Mouse (Mus musculus) CD8-positive naive resting alpha-beta T cell, adult 57 days (primary cell): ENCODE data around the gene Senp3. TPM values are rescaled to one million over a fixed set of nuclear protein-coding genes. Genes with fewer than 3 reads are reported as not detected.

Source experiments
- total RNA-seq: library from RNA; stranded (reverse); gene quantifications from one replicate; pipeline ENCODE4 v1.2.4, GENCODE M21; 2023

The Senp3 gene
- total RNA-seq: 129 TPM

DNA sequence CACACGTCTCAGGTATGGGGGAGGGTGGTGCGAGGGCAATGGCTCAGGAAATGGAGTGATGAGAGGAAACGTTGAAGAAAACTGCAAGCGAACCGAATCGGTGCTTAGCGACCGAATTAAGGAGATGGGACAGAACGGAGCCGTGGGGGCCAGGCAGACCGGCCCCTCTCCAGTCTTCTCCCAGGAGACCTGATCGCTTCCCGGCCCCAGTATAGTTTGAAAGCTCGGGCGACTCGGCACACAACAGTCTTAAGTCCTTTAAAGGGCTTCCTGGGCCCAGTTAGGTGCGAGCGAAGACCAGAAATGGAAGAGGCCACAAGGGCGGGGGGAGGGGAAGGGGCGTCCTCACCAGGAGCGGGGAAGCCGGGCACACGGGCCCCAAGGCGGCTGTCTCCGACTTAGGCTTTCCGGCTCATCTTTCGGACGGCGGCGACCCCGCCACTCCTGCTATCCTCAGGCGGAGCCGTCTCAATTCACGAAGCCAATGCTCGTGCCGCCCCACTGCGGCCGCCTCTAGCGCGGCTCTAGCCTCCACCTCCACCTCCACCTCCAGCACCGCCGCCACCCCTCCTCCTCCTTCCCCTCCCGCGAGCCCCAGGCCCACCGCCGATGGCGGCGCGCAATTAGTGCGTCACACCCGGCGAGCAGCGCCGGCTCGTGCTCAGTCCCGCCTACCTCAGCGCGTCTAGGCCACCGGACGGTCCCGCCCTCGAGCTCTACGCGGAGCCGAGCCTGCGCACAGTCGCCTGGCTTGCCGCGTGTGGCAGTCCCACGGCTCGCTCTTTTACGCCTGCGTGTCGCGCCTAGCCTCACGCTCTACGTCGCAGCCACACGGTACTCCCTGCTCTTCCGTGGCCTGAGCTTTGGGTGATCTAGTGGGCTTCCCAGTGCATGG is at the start of gene Senp3:
Gene Senp3, minus strand, starts transcription at position 771 of the 895 bp plus-strand sequence.

DNA sequence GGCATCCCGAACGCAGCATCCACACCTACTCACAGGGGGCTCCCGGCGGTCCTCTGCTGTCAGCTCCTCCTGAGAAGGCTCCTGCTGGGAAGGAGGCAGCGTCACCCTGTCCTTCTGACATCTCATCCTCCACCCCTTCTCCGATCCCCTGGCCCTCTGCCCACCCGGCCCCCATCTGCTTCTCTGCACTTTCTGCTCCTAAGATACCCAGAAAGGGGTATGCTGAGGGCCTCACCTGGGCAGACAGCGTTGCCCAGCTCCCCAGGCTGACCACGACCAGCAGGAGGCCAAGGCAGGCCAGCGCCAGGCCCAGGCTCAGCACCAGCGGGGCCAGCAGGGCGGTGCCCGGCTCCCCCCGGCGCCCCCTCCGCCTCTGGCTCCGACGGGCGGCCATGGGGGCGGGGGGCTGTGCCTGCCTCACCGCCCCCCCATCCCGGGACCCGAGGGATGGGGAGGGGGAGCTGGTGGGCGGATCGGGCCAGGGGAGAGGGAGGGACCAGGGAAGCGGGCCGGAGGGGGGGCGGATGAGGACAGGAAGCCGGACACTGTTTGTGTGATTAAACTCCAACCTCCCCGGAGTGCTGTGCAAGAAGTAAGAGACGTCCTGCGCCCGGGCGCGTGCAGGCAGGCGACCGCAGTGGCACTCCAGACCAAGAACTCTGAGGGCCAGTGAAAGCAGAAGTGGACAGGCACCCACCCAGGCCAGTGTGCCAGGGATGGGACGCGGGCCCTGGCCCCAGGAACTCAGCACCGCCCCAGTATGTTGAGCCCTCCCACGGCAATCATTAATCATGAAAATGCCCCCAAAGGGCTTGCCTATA is 13.7 kb upstream of the Senp3 start, which contains the start of the genes Tnfsf12 and Tnfsfm13:
Gene Tnfsf12, minus strand, starts transcription at position 489 of the 821 bp plus-strand sequence.
Gene Tnfsfm13, minus strand, starts transcription at position 738 of the 821 bp plus-strand sequence.

GRCm38 (mm10) chr11:69685526-69686148 is 3.8 kb upstream of the Senp3 start, which contains the start of gene Tnfsf13:
Gene Tnfsf13 (minus strand): TSS chr11:69685784.

GRCm38 (mm10) chr11:69672211-69672706 is 9.6 kb downstream of the Senp3 start, which contains the start of gene Eif4a1:
Gene Eif4a1 (minus strand): TSS chr11:69672423.

GRCm38 (mm10) chr11:69665961-69666664 is 15.8 kb downstream of the Senp3 start, which contains the start of gene Cd68:
Gene Cd68 (minus strand): TSS chr11:69666153.

DNA sequence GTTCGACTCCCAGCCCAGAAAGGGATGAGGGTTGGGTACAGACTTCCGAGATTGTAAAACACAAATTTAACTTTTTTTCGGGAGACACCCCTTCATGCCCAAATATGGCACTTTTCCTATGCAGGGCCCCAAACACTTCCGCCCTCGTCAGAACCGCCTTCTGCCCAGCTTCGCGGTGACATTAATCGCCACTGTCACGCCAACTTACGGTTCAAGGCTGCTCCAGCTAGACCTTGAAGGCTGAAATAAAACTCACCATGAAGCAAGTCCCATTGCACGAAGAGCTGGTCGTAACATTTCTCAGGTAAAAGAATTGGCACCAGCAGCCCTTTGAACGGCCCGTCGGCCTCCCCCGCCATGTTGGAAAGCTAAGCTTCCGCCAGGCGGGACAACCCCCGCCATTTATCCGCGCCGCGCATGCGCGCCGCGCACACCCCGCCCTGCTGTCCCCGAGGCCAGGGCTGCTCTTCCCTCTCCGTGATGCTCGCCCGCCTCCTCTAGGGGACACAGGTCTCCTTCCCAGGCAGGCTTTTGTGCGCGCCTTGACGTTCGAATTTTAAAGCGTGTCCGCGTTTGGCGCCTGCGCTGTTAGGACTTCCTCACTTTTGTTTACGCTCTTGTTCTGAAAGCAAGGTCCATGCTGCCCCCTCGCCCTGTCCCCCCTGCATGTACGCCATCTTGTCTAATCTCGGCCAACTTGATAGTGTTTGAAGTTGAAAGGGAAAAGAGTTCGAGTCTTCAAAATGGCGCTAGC is 19.5 kb downstream of the Senp3 start, which contains the start of gene Mpdu1:
Gene Mpdu1, minus strand, starts transcription at position 430 of the 754 bp plus-strand sequence.

DNA sequence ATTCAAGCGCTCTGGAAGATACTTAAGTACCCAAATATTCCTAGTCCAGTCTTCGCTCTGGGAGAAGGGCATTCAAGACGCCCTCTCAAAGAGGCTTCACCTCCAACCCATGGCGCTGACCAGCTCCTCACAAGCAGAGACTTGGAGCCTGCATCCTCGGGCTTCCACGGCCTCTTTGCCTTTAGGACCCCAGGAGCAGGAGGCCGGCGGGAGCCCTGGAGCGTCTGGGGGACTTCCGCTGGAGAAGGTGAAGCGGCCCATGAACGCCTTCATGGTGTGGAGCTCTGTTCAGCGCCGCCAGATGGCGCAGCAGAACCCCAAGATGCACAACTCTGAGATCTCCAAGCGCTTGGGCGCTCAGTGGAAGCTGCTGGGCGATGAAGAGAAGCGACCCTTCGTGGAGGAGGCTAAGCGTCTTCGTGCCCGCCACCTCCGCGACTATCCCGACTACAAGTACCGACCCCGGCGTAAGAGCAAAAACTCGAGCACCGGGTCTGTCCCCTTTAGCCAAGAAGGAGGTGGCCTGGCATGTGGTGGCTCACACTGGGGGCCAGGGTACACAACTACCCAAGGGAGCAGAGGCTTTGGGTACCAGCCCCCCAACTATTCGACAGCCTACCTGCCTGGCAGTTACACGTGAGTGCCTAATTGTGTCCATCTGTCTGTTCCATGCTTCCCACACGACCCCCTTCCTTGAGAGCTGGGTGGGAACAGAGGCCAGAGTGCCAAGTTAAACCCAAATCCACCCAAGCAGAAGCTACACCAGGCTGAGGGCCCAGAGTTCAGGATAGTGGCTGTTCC is 26.4 kb downstream of the Senp3 start, which contains the start of gene Sox15:
Gene Sox15, plus strand, starts transcription at position 51 of the 801 bp plus-strand sequence.

DNA sequence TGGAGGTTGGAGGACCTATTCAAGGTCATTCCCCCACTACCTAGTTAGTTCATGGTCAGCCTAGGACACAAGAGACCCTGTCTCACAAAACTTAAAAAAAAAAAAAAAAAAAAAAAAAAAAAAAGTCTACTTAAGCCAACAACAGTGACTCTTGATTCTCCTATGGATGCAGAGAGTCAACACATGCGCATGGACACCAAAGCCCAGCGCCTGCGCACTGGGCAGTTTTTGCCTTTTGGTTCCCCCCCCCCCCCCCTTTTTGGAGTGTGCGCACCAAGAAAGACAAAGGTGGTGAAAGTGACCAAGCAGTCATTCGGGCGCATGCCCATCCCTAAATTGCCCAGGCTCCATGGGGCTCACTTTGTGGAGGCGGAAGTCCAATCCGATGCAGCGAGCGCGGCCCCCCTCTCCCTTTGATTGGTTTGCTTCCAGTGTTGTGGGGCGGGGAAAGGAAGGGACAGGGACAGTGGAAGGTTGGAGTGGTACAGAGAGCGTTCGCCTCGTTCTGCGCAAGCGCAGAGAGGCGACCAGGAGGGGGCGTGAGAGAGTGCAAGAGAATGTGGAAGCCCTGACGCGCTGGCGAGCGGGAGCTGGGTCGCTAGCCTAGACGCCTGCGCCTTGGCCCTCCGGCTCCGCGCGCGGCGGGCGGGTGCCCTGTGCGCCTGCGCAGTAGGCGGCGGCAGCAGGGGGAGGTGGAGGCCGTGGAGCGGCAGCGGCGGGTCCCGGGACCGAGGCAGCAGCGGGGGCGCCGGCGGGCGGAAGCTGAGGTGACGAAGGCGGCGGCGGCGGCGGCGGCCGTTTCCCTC is 49.4 kb downstream of the Senp3 start, which contains the start of gene Fxr2:
Gene Fxr2, plus strand, starts transcription at position 707 of the 806 bp plus-strand sequence.

Other genes starting within 250 kb of the Senp3 start
- 0.09 TPM for gene Dnah2, start 133.0 kb downstream of the Senp3 start, total RNA-seq
- gene Efnb3, start 121.9 kb downstream of the Senp3 start, total RNA-seq: 0.46 TPM
- 11.6 TPM for gene Wrap53, start 101.8 kb downstream of the Senp3 start, total RNA-seq
- 157 TPM for gene Trp53, start 101.7 kb downstream of the Senp3 start, total RNA-seq
- 0.21 TPM for gene Atp1b2, start 76.1 kb downstream of the Senp3 start, total RNA-seq
- not detected for gene Shbg, start 64.2 kb downstream of the Senp3 start, total RNA-seq
- gene Sat2, start 60.1 kb downstream of the Senp3 start, total RNA-seq: not detected
- gene Fxr2, start 49.1 kb downstream of the Senp3 start, total RNA-seq: 68.8 TPM
- not detected for gene Sox15, start 26.8 kb downstream of the Senp3 start, total RNA-seq
- 60.5 TPM for gene Mpdu1, start 19.4 kb downstream of the Senp3 start, total RNA-seq
- 7.5 TPM for gene Cd68, start 15.9 kb downstream of the Senp3 start, total RNA-seq
- gene Eif4a1, start 9.7 kb downstream of the Senp3 start, total RNA-seq: 892 TPM
- not detected for gene Tnfsf13, start 3.7 kb upstream of the Senp3 start, total RNA-seq
- gene Tnfsf12, start 13.8 kb upstream of the Senp3 start, total RNA-seq: not detected
- not detected for gene Tnfsfm13, start 14.0 kb upstream of the Senp3 start, total RNA-seq
- 188 TPM for gene Polr2a, start 76.6 kb upstream of the Senp3 start, total RNA-seq
- gene Slc35g3, start 79.9 kb upstream of the Senp3 start, total RNA-seq: not detected
- 52.4 TPM for gene Zbtb4, start 83.8 kb upstream of the Senp3 start, total RNA-seq
- gene Chrnb1, start 113.9 kb upstream of the Senp3 start, total RNA-seq: 3.1 TPM
- not detected for gene Fgf11, start 119.8 kb upstream of the Senp3 start, total RNA-seq
- gene Tmem102, start 123.5 kb upstream of the Senp3 start, total RNA-seq: not detected
- gene Gm39566, start 133.2 kb upstream of the Senp3 start, total RNA-seq: not detected
- not detected for gene Spem2, start 136.4 kb upstream of the Senp3 start, total RNA-seq
- gene Spem1, start 140.1 kb upstream of the Senp3 start, total RNA-seq: not detected
- gene Nlgn2, start 155.7 kb upstream of the Senp3 start, total RNA-seq: 0.49 TPM
- gene Tmem256, start 156.4 kb upstream of the Senp3 start, total RNA-seq: 20.8 TPM
- gene Plscr3, start 164.3 kb upstream of the Senp3 start, total RNA-seq: 18.2 TPM
- gene Tnk1, start 176.6 kb upstream of the Senp3 start, total RNA-seq: not detected
- not detected for gene Tmem95, start 195.9 kb upstream of the Senp3 start, total RNA-seq
- gene Kctd11, start 199.3 kb upstream of the Senp3 start, total RNA-seq: 1.0 TPM
- gene Acap1, start 213.5 kb upstream of the Senp3 start, total RNA-seq: 435 TPM
- gene 2810408A11Rik, start 218.9 kb upstream of the Senp3 start, total RNA-seq: 2.8 TPM
- 44.9 TPM for gene Neurl4, start 219.0 kb upstream of the Senp3 start, total RNA-seq
- gene Gps2, start 231.8 kb upstream of the Senp3 start, total RNA-seq: 145 TPM
- 317 TPM for gene Eif5a, start 239.9 kb upstream of the Senp3 start, total RNA-seq